Mouse (Mus musculus) c-Kit-negative CD71-positive TER-119-positive erythroid progenitor cells, embryonic 14.5 days (primary cell): ENCODE data around the gene Hist1h2bg.

ENCODE experiments used
- DNase-seq: peaks from one replicate; pipeline ENCODE4 v3.0.0-alpha.2; 2013; ENCODE audit warnings: low read depth, low spot score

The Hist1h2bg gene

GRCm38 (mm10) chr13:23611638-23612037, 40.4 kb downstream of the Hist1h2bg start:
- DNase-seq, result no peak

- DNase-seq, result peak; percentile 28
These were observed 49.0 kb downstream of the Hist1h2bg start for GRCm38 (mm10) chr13:23620056-23620732.

GRCm38 (mm10) chr13:23620733-23621531, 49.7 kb downstream of the Hist1h2bg start, which contains the start of gene Hist1h2be:
TSS of gene Hist1h2be (minus strand) at chr13:23621124.
- peak; percentile 87 for DNase-seq
